Mouse (Mus musculus) stomach, postnatal 0 days (tissue): ENCODE data around the gene Zfp472. TPM values are rescaled to one million over a fixed set of nuclear protein-coding genes. Genes with fewer than 3 reads are reported as not detected.

Experiments used
- ATAC-seq: fragments of 200-750 bp; cut with Nextera tagmentation; 2 replicates; pipeline ENCODE4 v1.8.0; 2017; ENCODE audit not compliant: low FRiP score, low TSS enrichment
- DNase-seq: peaks from one replicate; pipeline ENCODE4 v3.0.0-alpha.2; 2016; ENCODE audit warnings: low spot score
- H3K27ac ChIP-seq: fragments of 300-500 bp; sonication (generic); replicated peaks from 2 replicates; pipeline ENCODE4 v1.5.1; 2014; ENCODE audit warnings: mild to moderate bottlenecking, control low read depth
- H3K27me3 ChIP-seq: fragments of 300-500 bp; sonication (generic); 2 replicates; pipeline ENCODE4 v1.6.1; 2014; ENCODE audit warnings: low read length; ENCODE audit not compliant: control insufficient read depth, insufficient read depth
- H3K36me3 ChIP-seq: fragments of 300-500 bp; sonication (generic); 2 replicates; pipeline ENCODE4 v1.6.1; 2014; ENCODE audit warnings: low read length, mixed read lengths; ENCODE audit not compliant: control insufficient read depth, insufficient read depth
- H3K4me1 ChIP-seq: fragments of 300-500 bp; sonication (generic); replicated peaks from 2 replicates; pipeline ENCODE4 v1.6.1; 2014; ENCODE audit warnings: antibody characterized with exemption; ENCODE audit not compliant: control insufficient read depth, insufficient read depth
- H3K4me2 ChIP-seq: fragments of 300-500 bp; sonication (generic); replicated peaks from 2 replicates; pipeline ENCODE4 v1.6.1; 2014; ENCODE audit warnings: low read depth, mild to moderate bottlenecking, control low read depth, moderate library complexity
- H3K4me3 ChIP-seq: fragments of 300-500 bp; sonication (generic); 2 replicates; pipeline ENCODE4 v1.5.1; 2014; ENCODE audit warnings: low read depth, low read length, control low read depth
- H3K9ac ChIP-seq: fragments of 300-500 bp; sonication (generic); 2 replicates; pipeline ENCODE4 v1.6.1; 2014; ENCODE audit warnings: mild to moderate bottlenecking, low read length, control low read depth, mixed read lengths
- H3K9me3 ChIP-seq: fragments of 300-500 bp; sonication (generic); 2 replicates; pipeline ENCODE4 v1.6.1; 2016; ENCODE audit warnings: low read length; ENCODE audit not compliant: control insufficient read depth
- CTCF ChIP-seq: IDR thresholded peaks from 2 replicates; pipeline ENCODE4 v1.5.1; 2016; ENCODE audit warnings: antibody characterized with exemption, low read depth, mild to moderate bottlenecking, moderate library complexity
- EP300 ChIP-seq: optimal IDR thresholded peaks from 2 replicates; pipeline ENCODE3; 2016; ENCODE audit warnings: antibody characterized with exemption
- WGBS: fragments of 180-500 bp; shearing (Covaris S2); extraction: QIAGEN DNeasy Blood & Tissue Kit; methylation state at CpG from one replicate; pipeline ENCODE4 v1.1.7; 2014; 5-methylcytosine and 5-hydroxymethylcytosine counted together
- polyA plus RNA-seq: library from polyadenylated mRNA; unstranded; fragments of >200 nt; fragmentation: Nextera tagmentation; extraction: Ambion mirVana; gene quantifications from 2 replicates; pipeline ENCODE4 v1.2.1, GENCODE M21; 2015

Gene Zfp472
- 5.6 and 6.4 TPM in 2 replicates for polyA plus RNA-seq

GRCm38 (mm10) chr17:32965623-32966290, at the start of gene Zfp472:
Gene Zfp472, plus strand, starts transcription at chr17:32965814.
- Histone ChIP-seq H3K27me3 (no peaks in the 10 kb centered on the region), H3K4me1 (peaks cover 6% of the 10 kb centered on the region), H3K9me3 (no peaks in the 10 kb centered on the region), H3K4me2 (peak within 1 kb of the TSS; percentile 86), H3K9ac (peak within 1 kb of the TSS; percentile 72), H3K4me3 (peak within 1 kb of the TSS; percentile 63), H3K36me3 (no peaks in the 10 kb centered on the region), H3K27ac (peak within 1 kb of the TSS; percentile 96)
- TF ChIP-seq CTCF (no peak), EP300 (peak; percentile 82)
- WGBS = under 1% methylated on average over 33 of the region's 33 CpGs
- DNase-seq (peak; percentile 90), ATAC-seq (peak; percentile 99)

GRCm38 (mm10) chr17:32916075-32916474, 49.5 kb upstream of the Zfp472 start:
- peak; percentile 49; the same call in 1 of the 2 replicates for ATAC-seq
- H3K27ac ChIP-seq = no peak overlapping the region
- H3K4me3 ChIP-seq = no peak overlapping the region

GRCm38 (mm10) chr17:32917131-32917530, 48.5 kb upstream of the Zfp472 start, which contains the start of gene Cyp4f14:
Gene Cyp4f14, minus strand, starts transcription at chr17:32917342.
- H3K27me3 ChIP-seq = no peaks in the 10 kb centered on the region
- TF ChIP-seq CTCF (no peak), EP300 (no peak)
- no peaks in the 10 kb centered on the region for H3K36me3 ChIP-seq
- ATAC-seq (no peak), DNase-seq (no peak)
- H3K27ac ChIP-seq = no peak within 1 kb of the TSS
- no peak within 1 kb of the TSS for H3K9ac ChIP-seq
- no peaks in the 10 kb centered on the region for H3K4me1 ChIP-seq
- H3K9me3 ChIP-seq = no peaks in the 10 kb centered on the region
- 66% methylated on average over 2 of the region's 2 CpGs for WGBS
- no peak within 1 kb of the TSS for H3K4me2 ChIP-seq
- H3K4me3 ChIP-seq = no peak within 1 kb of the TSS

More at GRCm38 (mm10) chr17:32916075-32916474, 49.5 kb upstream of the Zfp472 start:
- DNase-seq = no peak
- WGBS = 70% methylated on average over 1 of the region's 1 CpGs
- Histone ChIP-seq H3K9me3 (no peaks in the 10 kb centered on the region), H3K36me3 (no peaks in the 10 kb centered on the region), H3K27me3 (no peaks in the 10 kb centered on the region), H3K4me1 (no peaks in the 10 kb centered on the region), H3K4me2 (no peak overlapping the region), H3K9ac (no peak overlapping the region)
- TF ChIP-seq EP300 (no peak), CTCF (no peak)

- ATAC-seq (no peak), DNase-seq (no peak)
- Histone ChIP-seq H3K27ac (no peak overlapping the region), H3K9ac (no peak overlapping the region), H3K36me3 (no peaks in the 10 kb centered on the region), H3K9me3 (no peaks in the 10 kb centered on the region), H3K4me1 (no peaks in the 10 kb centered on the region), H3K4me3 (no peak overlapping the region), H3K4me2 (no peak overlapping the region), H3K27me3 (no peaks in the 10 kb centered on the region)
- WGBS = 66% methylated on average over 2 of the region's 2 CpGs
- TF ChIP-seq CTCF (no peak), EP300 (no peak)
Measured at GRCm38 (mm10) chr17:32919123-32919522, 46.5 kb upstream of the Zfp472 start.

- ATAC-seq (no peak), DNase-seq (no peak)
- no peaks in the 10 kb centered on the region for H3K4me1 ChIP-seq
- no peak overlapping the region for H3K27ac ChIP-seq
- H3K9ac ChIP-seq = no peak overlapping the region
- H3K36me3 ChIP-seq = no peaks in the 10 kb centered on the region
- no peak overlapping the region for H3K4me2 ChIP-seq
- TF ChIP-seq EP300 = no peak
- no peak for TF ChIP-seq CTCF
- 95% methylated on average over 1 of the region's 1 CpGs for WGBS
- no peak overlapping the region for H3K4me3 ChIP-seq
- H3K27me3 ChIP-seq = no peaks in the 10 kb centered on the region
- no peaks in the 10 kb centered on the region for H3K9me3 ChIP-seq
Measured at GRCm38 (mm10) chr17:32923681-32924080, 41.9 kb upstream of the Zfp472 start.

- ATAC-seq = peak; percentile 97
- Histone ChIP-seq H3K9ac (peak overlapping the region; percentile 74), H3K9me3 (no peaks in the 10 kb centered on the region), H3K27me3 (no peaks in the 10 kb centered on the region), H3K4me1 (no peaks in the 10 kb centered on the region), H3K4me2 (peak overlapping the region; percentile 83), H3K4me3 (peak overlapping the region; percentile 51), H3K36me3 (no peaks in the 10 kb centered on the region), H3K27ac (peak overlapping the region; percentile 78)
- peak; percentile 23; the same call in 1 of the 2 replicates for TF ChIP-seq CTCF
- no peak for TF ChIP-seq EP300
- peak; percentile 93 for DNase-seq
- WGBS = 14% methylated on average over 32 of the region's 32 CpGs
Measured at GRCm38 (mm10) chr17:32924658-32925312, 40.8 kb upstream of the Zfp472 start.
